Mouse (Mus musculus): Measurements from ENCODE around the gene Timm13.

- TF ChIP-seq POLR2A (IDR thresholded peaks at IDR 0.05; ENCODE audit: borderline replicate concordance, low read depth, low read length) (no peak), CTCF (IDR thresholded peaks at IDR 0.05; ENCODE audit: low read depth, low read length) (no peak)
These were observed 19.9 kb downstream of the Timm13 start for GRCm38 (mm10) chr10:80880901-80881300.
